In the genomic region with DNA sequence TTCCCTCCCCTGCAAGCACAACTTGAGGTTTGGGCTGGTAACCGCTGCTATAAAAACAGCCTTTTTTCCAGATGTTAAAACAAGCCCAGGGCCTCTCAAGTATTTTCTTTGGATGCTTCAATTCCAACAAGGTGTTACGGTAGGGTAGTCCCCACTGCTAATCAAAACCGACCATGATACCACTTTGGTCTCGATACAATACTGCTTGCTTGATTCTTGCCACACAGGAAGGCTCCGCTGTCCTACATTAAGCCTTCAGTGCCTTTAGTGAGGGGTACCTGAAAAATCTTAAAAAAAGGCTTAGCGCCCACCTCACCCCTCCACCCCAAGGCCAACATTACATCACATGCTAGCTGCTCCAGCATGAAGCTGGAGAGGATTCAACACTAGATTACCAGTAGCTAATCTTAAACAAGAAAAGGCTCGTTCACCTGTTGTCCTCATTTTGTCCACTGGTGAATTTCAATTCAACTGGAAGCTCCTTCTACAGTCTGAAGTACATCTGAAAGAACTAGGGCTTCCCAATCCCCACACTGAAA, we compare ENCODE assay signal across 8 mouse cellular contexts. TPM values are rescaled to one million over a fixed set of nuclear protein-coding genes. Genes with fewer than 3 reads are reported as not detected.
A peak's percentile ranks its signal among the peaks of the same experiment; 100 is the strongest.
DNase-seq lines count a peak whose midpoint lies in the region; ATAC-seq lines count a peak whose summit lies in the region.

No protein-coding gene starts in this region.

- H3K4me3 ChIP-seq in kidney, embryonic 14.5 days (ENCODE audit: low read length): peak overlapping the region; percentile 94
- H3K4me3 ChIP-seq in midbrain, embryonic 11.5 days (ENCODE audit: low read depth, low read length): peak overlapping the region; percentile 99

- no peak for DNase-seq in kidney, adult 11 months
- DNase-seq in R1 (ENCODE audit: low read depth, low spot score): peak; percentile 44
- DNase-seq in heart, postnatal 4 days: peak; percentile 12
- no peak for DNase-seq in midbrain, embryonic 11.5 days (ENCODE audit: low spot score, missing footprints)
- no peak for DNase-seq in ovary, postnatal 36 days (ENCODE audit: low spot score)
- DNase-seq in left cerebral cortex, adult 8-10 months (ENCODE audit: low spot score in 2 of 2): no peak
- DNase-seq in thymus, postnatal 36 days: no peak

- no peaks in the 10 kb centered on the region for H3K27me3 ChIP-seq in kidney, embryonic 14.5 days (ENCODE audit: control insufficient read depth, insufficient read depth, low read length)
- no peaks in the 10 kb centered on the region for H3K27me3 ChIP-seq in midbrain, embryonic 11.5 days (ENCODE audit: control insufficient read depth, insufficient read depth, low read length)

- H3K4me1 ChIP-seq in kidney, embryonic 14.5 days (ENCODE audit: control insufficient read depth, insufficient read depth, low read length): peaks cover 12% of the 10 kb centered on the region; the same call in 1 of the 2 replicates
- peaks cover 20% of the 10 kb centered on the region for H3K4me1 ChIP-seq in midbrain, embryonic 11.5 days (ENCODE audit: control insufficient read depth, insufficient read depth, low read length)

- H3K4me2 ChIP-seq in kidney, embryonic 14.5 days (replicated peaks; ENCODE audit: low read depth, low read length): peak overlapping the region; percentile 91
- peak overlapping the region; percentile 83 for H3K4me2 ChIP-seq in midbrain, embryonic 11.5 days

- peaks cover 46% of the 10 kb centered on the region for H3K36me3 ChIP-seq in kidney, embryonic 14.5 days (ENCODE audit: control insufficient read depth, insufficient read depth, low read length)
- H3K36me3 ChIP-seq in midbrain, embryonic 11.5 days (ENCODE audit: control insufficient read depth, insufficient read depth, low read length): peaks cover 22% of the 10 kb centered on the region

- H3K9ac ChIP-seq in kidney, embryonic 14.5 days (ENCODE audit: low read depth, low read length): peak overlapping the region; percentile 99; the same call in 1 of the 2 replicates
- H3K9ac ChIP-seq in midbrain, embryonic 11.5 days (ENCODE audit: low read length): no peak overlapping the region

- no peak for ATAC-seq in kidney, embryonic 14.5 days (ENCODE audit: low FRiP score, low TSS enrichment)
- ATAC-seq in midbrain, embryonic 11.5 days (ENCODE audit: low FRiP score): no peak

- no peaks in the 10 kb centered on the region for H3K9me3 ChIP-seq in kidney, embryonic 14.5 days (ENCODE audit: control insufficient read depth, low read length)
- H3K9me3 ChIP-seq in midbrain, embryonic 11.5 days (ENCODE audit: control insufficient read depth, low read length): no peaks in the 10 kb centered on the region

- WGBS in kidney, embryonic 14.5 days: 61% methylated on average over 7 of the region's 7 CpGs
- 79% methylated on average over 7 of the region's 7 CpGs for WGBS in midbrain, embryonic 11.5 days

- H3K27ac ChIP-seq in kidney, embryonic 14.5 days (ENCODE audit: low read depth, low read length): peak overlapping the region; percentile 57; the same call in 1 of the 2 replicates
- no peak overlapping the region for H3K27ac ChIP-seq in midbrain, embryonic 11.5 days (ENCODE audit: low read depth, low read length)

RNA-seq across cellular contexts. Expression of gene Scyl1, which starts 25.4 kb away (rescaled TPM):
- 54.7 and 73.5 TPM in 2 replicates for polyA plus RNA-seq in kidney, embryonic 14.5 days (2014; fragmentation: Nextera tagmentation; extraction: Ambion mirVana)
- 10 to 100 TPM; 60.6 to 69.0 TPM for total RNA-seq in heart, postnatal 4 days (2021)
- 48.2 and 58.6 TPM in 2 replicates for polyA plus RNA-seq in midbrain, embryonic 11.5 days (2014; fragmentation: Nextera tagmentation; extraction: Ambion mirVana)
- total RNA-seq in left cerebral cortex, adult 8-10 months (2022): 100 to 1,000 TPM in 1 of 4 experiments, 10 to 100 TPM in 3; 88.9 to 100 (median 94.9) TPM

RNA-seq across cellular contexts. Expression of gene Ltbp3, which starts 55.9 kb away (rescaled TPM):
- polyA plus RNA-seq in kidney, embryonic 14.5 days (2014; fragmentation: Nextera tagmentation; extraction: Ambion mirVana): 14.9 and 27.1 TPM in 2 replicates
- 10 to 100 TPM; 78.7 to 79.6 TPM for total RNA-seq in heart, postnatal 4 days (2021)
- 4.8 and 6.0 TPM in 2 replicates for polyA plus RNA-seq in midbrain, embryonic 11.5 days (2014; fragmentation: Nextera tagmentation; extraction: Ambion mirVana)
- total RNA-seq in left cerebral cortex, adult 8-10 months (2022): 10 to 100 TPM; 35.0 to 42.2 (median 41.3) TPM

Comparison
In these comparisons a context has a peak if more than half of its experiments do, and no peak if none do; other contexts are left out.
1. DNase-seq: peak in R1 (single experiment) and heart, postnatal 4 days (single experiment); none in kidney, adult 11 months (single experiment), midbrain, embryonic 11.5 days (single experiment), ovary, postnatal 36 days (single experiment), left cerebral cortex, adult 8-10 months (0 of 2) and thymus, postnatal 36 days (0 of 2).